Mouse (Mus musculus) MEL (cell line): Measurements from ENCODE around the gene Tatdn3. TPM values are rescaled to one million over a fixed set of nuclear protein-coding genes. Genes with fewer than 3 reads are reported as not detected.
A peak's percentile ranks its signal among the peaks of the same experiment; 100 is the strongest.

Source experiments
- DNase-seq: peaks from one replicate; pipeline ENCODE4 v3.0.0; 2011; ENCODE audit warnings: low read depth, low spot score
- H3K27ac ChIP-seq: 2 replicates; pipeline ENCODE4 v1.5.1; 2012; ENCODE audit warnings: low read depth, mild to moderate bottlenecking, control low read depth, low read length, moderate library complexity; ENCODE audit not compliant: control insufficient read depth
- H3K27me3 ChIP-seq, 2 experiments: fragments of 150-350 bp in 1 of 2; sonication (generic) in 1 of 2; 2 replicates each; pipeline ENCODE4 v1.6.1; 2012; ENCODE audit warnings: low read length in 2 of 2, mild to moderate bottlenecking in 2 of 2, improper control_type of control experiment in 1 of 2, moderate library complexity in 1 of 2; ENCODE audit not compliant: insufficient read depth in 2 of 2, control insufficient read depth in 1 of 2
- H3K36me3 ChIP-seq, 2 experiments: 2 replicates each; pipeline ENCODE4 v1.6.1; 2012 to 2014; ENCODE audit warnings: low read length in 2 of 2, improper control_type of control experiment in 1 of 2, inconsistent platforms in 1 of 2, mild to moderate bottlenecking in 1 of 2; ENCODE audit not compliant: insufficient read depth in 2 of 2, control insufficient read depth in 1 of 2
- H3K4me1 ChIP-seq, 2 experiments: fragments of 150-350 bp in 1 of 2; sonication (generic) in 1 of 2; 2 replicates each; pipeline ENCODE4 v1.6.1; 2012; ENCODE audit warnings: low read length in 2 of 2, improper control_type of control experiment in 1 of 2, mild to moderate bottlenecking in 1 of 2; ENCODE audit not compliant: insufficient read depth in 2 of 2, control insufficient read depth in 1 of 2
- H3K4me3 ChIP-seq, 2 experiments: fragments of 150-350 bp in 1 of 2; sonication (generic) in 1 of 2; 2 replicates each; pipeline ENCODE4 v1.5.1; 2012; ENCODE audit warnings: low read depth in 2 of 2, low read length in 2 of 2, mild to moderate bottlenecking in 2 of 2, moderate library complexity in 2 of 2, control low read depth in 1 of 2, improper control_type of control experiment in 1 of 2; ENCODE audit not compliant: control insufficient read depth in 1 of 2, insufficient read depth in 1 of 2
- H3K79me2 ChIP-seq: 2 replicates; pipeline ENCODE4 v1.6.1; 2012; ENCODE audit warnings: mild to moderate bottlenecking, low read length, moderate library complexity; ENCODE audit not compliant: control insufficient read depth, poor library complexity, insufficient read depth
- H3K9ac ChIP-seq: 2 replicates; pipeline ENCODE4 v1.6.1; 2012; ENCODE audit warnings: low read depth, mild to moderate bottlenecking, control low read depth, low read length, moderate library complexity; ENCODE audit not compliant: control insufficient read depth, poor library complexity, severe bottlenecking
- H3K9me3 ChIP-seq: fragments of 150-350 bp; sonication (generic); replicated peaks from 2 replicates; pipeline ENCODE4 v1.6.1; 2012; ENCODE audit warnings: mild to moderate bottlenecking, low read length, improper control_type of control experiment, moderate library complexity; ENCODE audit not compliant: insufficient read depth
- BHLHE40 ChIP-seq: IDR thresholded peaks from 2 replicates; pipeline ENCODE4 v1.6.1; 2012; ENCODE audit warnings: low read depth, mild to moderate bottlenecking, inconsistent platforms, low read length, improper control_type of control experiment, borderline replicate concordance
- CHD1 ChIP-seq: IDR thresholded peaks from 2 replicates; pipeline ENCODE4 v1.6.1; 2012; ENCODE audit warnings: low read depth, mild to moderate bottlenecking, inconsistent platforms, low read length, improper control_type of control experiment
- CHD2 ChIP-seq: IDR thresholded peaks from 2 replicates; pipeline ENCODE4 v1.6.1; 2011; ENCODE audit warnings: low read length, improper control_type of control experiment
- CTCF ChIP-seq, 3 experiments: IDR thresholded peaks in 2 of 3; conservative IDR thresholded peaks in 1 of 3; 2 replicates each; pipeline ENCODE4 v1.5.1; 2011 to 2012; ENCODE audit warnings: low read length in 3 of 3, low read depth in 2 of 3, mild to moderate bottlenecking in 2 of 3, improper control_type of control experiment in 1 of 3, inconsistent platforms in 1 of 3, mixed read lengths in 1 of 3, moderate library complexity in 1 of 3; ENCODE audit not compliant: control insufficient read depth in 1 of 3, insufficient read depth in 1 of 3, poor library complexity in 1 of 3, severe bottlenecking in 1 of 3
- E2F4 ChIP-seq: IDR thresholded peaks from 2 replicates; pipeline ENCODE4 v1.6.1; 2011; ENCODE audit warnings: low read depth, low read length, improper control_type of control experiment, borderline replicate concordance
- ELF1 ChIP-seq: IDR thresholded peaks from 2 replicates; pipeline ENCODE4 v1.6.1; 2014; ENCODE audit warnings: low read depth, mild to moderate bottlenecking, inconsistent platforms, low read length, improper control_type of control experiment, moderate library complexity
- EP300 ChIP-seq, 2 experiments: IDR thresholded peaks; 2 replicates each; pipeline ENCODE4 v1.6.1; 2011; ENCODE audit warnings: improper control_type of control experiment in 2 of 2, low read length in 2 of 2, low read depth in 1 of 2, mild to moderate bottlenecking in 1 of 2
- ETS1 ChIP-seq: IDR thresholded peaks from 2 replicates; pipeline ENCODE4 v1.6.1; 2012; ENCODE audit warnings: low read depth, mild to moderate bottlenecking, inconsistent platforms, low read length, improper control_type of control experiment, moderate library complexity
- GATA1 ChIP-seq: IDR thresholded peaks from 2 replicates; pipeline ENCODE4 v1.6.1; 2011; ENCODE audit warnings: low read depth, low read length, improper control_type of control experiment
- HCFC1 ChIP-seq: IDR thresholded peaks from 2 replicates; pipeline ENCODE4 v1.6.1; 2012; ENCODE audit warnings: low read depth, mild to moderate bottlenecking, inconsistent platforms, low read length, improper control_type of control experiment, moderate library complexity
- JUND ChIP-seq: IDR thresholded peaks from 2 replicates; pipeline ENCODE4 v1.6.1; 2011; ENCODE audit warnings: low read depth, mild to moderate bottlenecking, improper control_type of control experiment, low read length
- MAFK ChIP-seq: IDR thresholded peaks from 2 replicates; pipeline ENCODE4 v1.6.1; 2011; ENCODE audit warnings: low read depth, mild to moderate bottlenecking, low read length, improper control_type of control experiment, borderline replicate concordance
- MAX ChIP-seq: IDR thresholded peaks from 2 replicates; pipeline ENCODE4 v1.6.1; 2011; ENCODE audit warnings: low read length, improper control_type of control experiment
- MAZ ChIP-seq: IDR thresholded peaks from 2 replicates; pipeline ENCODE4 v1.6.1; 2012; ENCODE audit warnings: low read depth, mild to moderate bottlenecking, inconsistent platforms, low read length, improper control_type of control experiment
- MEF2A ChIP-seq: IDR thresholded peaks from 2 replicates; pipeline ENCODE4 v1.6.1; 2014; ENCODE audit warnings: low read depth, mild to moderate bottlenecking, inconsistent platforms, low read length, improper control_type of control experiment; ENCODE audit not compliant: poor library complexity, insufficient replicate concordance, severe bottlenecking; ENCODE audit errors: extremely low read depth
- MYB ChIP-seq: IDR thresholded peaks from 2 replicates; pipeline ENCODE4 v1.6.1; 2011; ENCODE audit warnings: mild to moderate bottlenecking, low read depth, low read length, improper control_type of control experiment
- MYC ChIP-seq: IDR thresholded peaks from 2 replicates; pipeline ENCODE4 v1.6.1; 2011; ENCODE audit warnings: low read depth, mild to moderate bottlenecking, low read length, improper control_type of control experiment, moderate library complexity
- NELFE ChIP-seq: IDR thresholded peaks from 2 replicates; pipeline ENCODE4 v1.6.1; 2011; ENCODE audit warnings: low read depth, low read length, improper control_type of control experiment
- NRF1 ChIP-seq: IDR thresholded peaks from 2 replicates; pipeline ENCODE4 v1.6.1; 2014; ENCODE audit warnings: low read depth, mild to moderate bottlenecking, inconsistent platforms, low read length, improper control_type of control experiment, moderate library complexity; ENCODE audit not compliant: poor library complexity, insufficient read depth, severe bottlenecking
- POLR2A ChIP-seq, 2 experiments: IDR thresholded peaks; 2 replicates each; pipeline ENCODE4 v1.6.1; 2011 to 2012; ENCODE audit warnings: low read length in 2 of 2, mild to moderate bottlenecking in 2 of 2, control low read depth in 1 of 2, improper control_type of control experiment in 1 of 2, low read depth in 1 of 2, moderate library complexity in 1 of 2; ENCODE audit not compliant: control insufficient read depth in 1 of 2, insufficient read depth in 1 of 2, poor library complexity in 1 of 2
- POLR2AphosphoS5 ChIP-seq: IDR thresholded peaks from 2 replicates; pipeline ENCODE4 v1.6.1; 2012; ENCODE audit warnings: low read depth, borderline replicate concordance, mild to moderate bottlenecking, inconsistent platforms, low read length, moderate library complexity, mixed read lengths
- RAD21 ChIP-seq: IDR thresholded peaks from 2 replicates; pipeline ENCODE4 v1.6.1; 2011; ENCODE audit warnings: mild to moderate bottlenecking, low read depth, low read length, improper control_type of control experiment
- RCOR1 ChIP-seq: IDR thresholded peaks from 2 replicates; pipeline ENCODE4 v1.6.1; 2012; ENCODE audit warnings: low read depth, mild to moderate bottlenecking, inconsistent platforms, low read length, improper control_type of control experiment
- SIN3A ChIP-seq: IDR thresholded peaks from 2 replicates; pipeline ENCODE4 v1.6.1; 2012; ENCODE audit warnings: low read length, improper control_type of control experiment, inconsistent platforms
- SMC3 ChIP-seq: IDR thresholded peaks from 2 replicates; pipeline ENCODE4 v1.6.1; 2011; ENCODE audit warnings: low read depth, low read length, improper control_type of control experiment
- TBP ChIP-seq: IDR thresholded peaks from 2 replicates; pipeline ENCODE4 v1.8.0; 2011; ENCODE audit warnings: low read depth, low read length, improper control_type of control experiment
- TCF12 ChIP-seq: IDR thresholded peaks from 2 replicates; pipeline ENCODE4 v1.6.1; 2014; ENCODE audit warnings: low read depth, mild to moderate bottlenecking, inconsistent platforms, low read length, improper control_type of control experiment, moderate library complexity
- UBTF ChIP-seq: IDR thresholded peaks from 2 replicates; pipeline ENCODE4 v1.6.1; 2012; ENCODE audit warnings: low read depth, mild to moderate bottlenecking, inconsistent platforms, low read length, improper control_type of control experiment, moderate library complexity, borderline replicate concordance; ENCODE audit not compliant: insufficient read depth
- USF1 ChIP-seq: IDR thresholded peaks from 2 replicates; pipeline ENCODE4 v1.6.1; 2014; ENCODE audit warnings: low read depth, mild to moderate bottlenecking, inconsistent platforms, low read length, improper control_type of control experiment, moderate library complexity
- USF2 ChIP-seq, 2 experiments: IDR thresholded peaks; 2 replicates each; pipeline ENCODE4 v1.6.1; 2011 to 2012; ENCODE audit warnings: improper control_type of control experiment in 2 of 2, low read length in 2 of 2, borderline replicate concordance in 1 of 2, inconsistent platforms in 1 of 2, low read depth in 1 of 2, mild to moderate bottlenecking in 1 of 2; ENCODE audit not compliant: insufficient read depth in 1 of 2
- ZC3H11A ChIP-seq: IDR thresholded peaks from 2 replicates; pipeline ENCODE4 v1.6.1; 2012; ENCODE audit warnings: low read depth, mild to moderate bottlenecking, inconsistent platforms, low read length, improper control_type of control experiment
- ZKSCAN1 ChIP-seq: IDR thresholded peaks from 2 replicates; pipeline ENCODE4 v1.6.1; 2012; ENCODE audit warnings: low read depth, mild to moderate bottlenecking, inconsistent platforms, low read length, improper control_type of control experiment, moderate library complexity
- ZNF384 ChIP-seq: IDR thresholded peaks from 2 replicates; pipeline ENCODE4 v1.6.1; 2012; ENCODE audit warnings: low read depth, mild to moderate bottlenecking, inconsistent platforms, low read length, improper control_type of control experiment
- polyA plus RNA-seq, 2 experiments: library from polyadenylated mRNA; stranded (reverse) in 1 of 2; unstranded in 1 of 2; fragments of >175 nt in 1 of 2; fragments of >200 nt in 1 of 2; gene quantifications; 2 replicates each; pipeline versions ENCODE4 v1.2.1 to v1.2.4; 2012; ENCODE audit warnings: low replicate concordance in 2 of 2, low read depth in 1 of 2; ENCODE audit not compliant: insufficient read length in 2 of 2, insufficient read depth in 1 of 2, missing spikeins in 1 of 2
- total RNA-seq: library from RNA; depleted of rRNA; stranded (reverse); fragments of 300-350 nt; gene quantifications from 2 replicates; pipeline ENCODE4 v1.2.3, GENCODE M21; 2012

Tatdn3 gene
- total and polyA plus RNA-seq, 3 experiments = 14.5 to 19.0 TPM; not detected in 1

DNA sequence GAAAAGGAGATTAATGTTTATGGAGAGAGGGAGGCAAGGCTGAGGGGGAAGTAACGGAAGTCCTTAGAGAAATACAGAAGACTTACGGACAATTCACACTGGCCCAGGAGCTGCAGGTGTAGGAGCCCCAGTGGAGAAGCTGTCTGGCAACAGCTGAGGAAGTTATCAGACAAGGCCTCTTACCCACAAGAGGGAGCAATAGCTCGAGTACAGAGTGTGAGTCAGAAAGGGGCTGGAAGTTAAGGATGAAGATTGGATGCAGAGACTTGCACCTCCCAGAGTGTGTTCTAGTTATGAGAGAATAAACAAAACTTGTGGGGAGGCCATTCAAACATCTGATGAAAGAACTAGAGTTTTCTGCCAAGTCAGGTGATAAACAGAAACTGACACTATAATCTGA, 5.3 kb downstream of the Tatdn3 start:
- TF ChIP-seq MAZ (no peak), MAX (no peak), E2F4 (no peak), TBP (no peak), MYC (no peak), USF2 (IDR thresholded peaks at IDR 0.05; ENCODE audit: borderline replicate concordance in 1 of 2, insufficient read depth in 1 of 2, low read depth in 1 of 2, low read length in 2 of 2) (no peak), SIN3A (0 out of 2 replicates have a peak, but pooled peaks have one; percentile 33), RAD21 (peak; percentile 43), RCOR1 (no peak), USF1 (no peak), EP300 (IDR thresholded peaks at IDR 0.05; ENCODE audit: low read depth in 1 of 2, low read length in 2 of 2) (no peak; a peak in 1 of 4 replicates), MEF2A (no peak), MYB (no peak), HCFC1 (no peak), MAFK (no peak), TCF12 (no peak), ETS1 (no peak), JUND (no peak), ZNF384 (no peak), POLR2A (IDR thresholded peaks at IDR 0.05; ENCODE audit: control insufficient read depth in 1 of 2, insufficient read depth in 1 of 2, low read depth in 1 of 2, low read length in 2 of 2, poor library complexity in 1 of 2) (no peak), POLR2AphosphoS5 (no peak), SMC3 (peak; percentile 65), ELF1 (no peak), GATA1 (0 out of 2 replicates have a peak, but pooled peaks have one; percentile 13), ZC3H11A (no peak), NELFE (no peak), NRF1 (no peak), CTCF (IDR thresholded peaks at IDR 0.05 in 2 of 3, conservative IDR thresholded peaks at IDR 0.05 in 1 of 3; ENCODE audit: control insufficient read depth in 1 of 3, insufficient read depth in 1 of 3, low read depth in 2 of 3, low read length in 3 of 3, poor library complexity in 1 of 3, severe bottlenecking in 1 of 3) (peak in 2 of 3 experiments; percentile 25 to 68; a peak in 3 of 6 replicates), BHLHE40 (no peak), UBTF (no peak), CHD1 (no peak), CHD2 (no peak), ZKSCAN1 (no peak)
- Histone ChIP-seq H3K4me1 (peaks cover 13 to 22% of the 10 kb centered on the region in 2 experiments), H3K9me3 (no peaks in the 10 kb centered on the region), H3K9ac (no peak overlapping the region), H3K36me3 (peaks cover 0 to 25% of the 10 kb centered on the region in 2 experiments; a peak in 2 of 4 replicates), H3K4me3 (no peak overlapping the region), H3K79me2 (peaks cover 2% of the 10 kb centered on the region), H3K27me3 (no peaks in the 10 kb centered on the region), H3K27ac (no peak overlapping the region)
- DNase-seq = peak; percentile 77
